Mouse (Mus musculus) heart, embryonic 14.5 days (tissue): ENCODE data around the gene Mycl. TPM values are rescaled to one million over a fixed set of nuclear protein-coding genes. Genes with fewer than 3 reads are reported as not detected.

Experiments used
- ATAC-seq: fragments of 200-750 bp; cut with Nextera tagmentation; 2 replicates; pipeline ENCODE4 v1.8.0; 2017; ENCODE audit warnings: low read depth, moderate TSS enrichment; ENCODE audit not compliant: insufficient number of reproducible peaks, insufficient read depth, low FRiP score
- H3K27ac ChIP-seq, 2 experiments: fragments of 200-500 bp in 1 of 2; fragments of 300-500 bp in 1 of 2; sonication (generic) in 1 of 2; replicated peaks in 1 of 2; 2 replicates each; pipeline ENCODE4 v1.5.1; 2012 to 2014; ENCODE audit warnings: low read depth in 2 of 2, low read length in 2 of 2, control low read depth in 1 of 2, mild to moderate bottlenecking in 1 of 2, mixed read lengths in 1 of 2; ENCODE audit not compliant: control insufficient read depth in 1 of 2, insufficient read depth in 1 of 2
- H3K27me3 ChIP-seq: fragments of 300-500 bp; sonication (generic); 2 replicates; pipeline ENCODE4 v1.6.1; 2014; ENCODE audit warnings: mild to moderate bottlenecking, low read length, control low read depth; ENCODE audit not compliant: control insufficient read depth, insufficient read depth
- H3K36me3 ChIP-seq: fragments of 300-500 bp; sonication (generic); 2 replicates; pipeline ENCODE4 v1.6.1; 2014; ENCODE audit warnings: mild to moderate bottlenecking, control low read depth, low read length, mixed read lengths; ENCODE audit not compliant: control insufficient read depth, insufficient read depth
- H3K4me1 ChIP-seq, 2 experiments: fragments of 200-500 bp in 1 of 2; fragments of 300-500 bp in 1 of 2; sonication (generic) in 1 of 2; 2 replicates each; pipeline ENCODE4 v1.6.1; 2012 to 2014; ENCODE audit warnings: low read length in 2 of 2, control low read depth in 1 of 2, mixed read lengths in 1 of 2; ENCODE audit not compliant: control insufficient read depth in 2 of 2, insufficient read depth in 2 of 2
- H3K4me2 ChIP-seq: fragments of 300-500 bp; sonication (generic); 2 replicates; pipeline ENCODE4 v1.6.1; 2014; ENCODE audit warnings: mild to moderate bottlenecking, low read length
- H3K4me3 ChIP-seq, 2 experiments: fragments of 200-500 bp in 1 of 2; fragments of 300-500 bp in 1 of 2; sonication (generic) in 1 of 2; 2 replicates each; pipeline ENCODE4 v1.5.1; 2012 to 2014; ENCODE audit warnings: low read length in 2 of 2, mild to moderate bottlenecking in 2 of 2, control low read depth in 1 of 2, low read depth in 1 of 2, moderate library complexity in 1 of 2; ENCODE audit not compliant: control insufficient read depth in 1 of 2, insufficient read depth in 1 of 2
- H3K9ac ChIP-seq: fragments of 300-500 bp; sonication (generic); 2 replicates; pipeline ENCODE4 v1.6.1; 2014; ENCODE audit warnings: mild to moderate bottlenecking, low read length
- H3K9me3 ChIP-seq: fragments of 300-500 bp; sonication (generic); 2 replicates; pipeline ENCODE4 v1.6.1; 2016; ENCODE audit warnings: low read length, control low read depth; ENCODE audit not compliant: control insufficient read depth
- whole genome bisulfite sequencing: fragments of 180-500 bp; shearing (Covaris S2); extraction: QIAGEN DNeasy Blood & Tissue Kit; methylation state at CpG from one replicate; pipeline ENCODE4 v1.1.7; 2014; 5-methylcytosine and 5-hydroxymethylcytosine counted together
- polyA plus RNA-seq: library from polyadenylated mRNA; unstranded; fragments of >200 nt; fragmentation: Nextera tagmentation; extraction: Ambion mirVana; gene quantifications from 2 replicates; pipeline ENCODE4 v1.2.1, GENCODE M21; 2014

Gene Mycl
- 0.35 and 0.63 TPM in 2 replicates for polyA plus RNA-seq

DNA sequence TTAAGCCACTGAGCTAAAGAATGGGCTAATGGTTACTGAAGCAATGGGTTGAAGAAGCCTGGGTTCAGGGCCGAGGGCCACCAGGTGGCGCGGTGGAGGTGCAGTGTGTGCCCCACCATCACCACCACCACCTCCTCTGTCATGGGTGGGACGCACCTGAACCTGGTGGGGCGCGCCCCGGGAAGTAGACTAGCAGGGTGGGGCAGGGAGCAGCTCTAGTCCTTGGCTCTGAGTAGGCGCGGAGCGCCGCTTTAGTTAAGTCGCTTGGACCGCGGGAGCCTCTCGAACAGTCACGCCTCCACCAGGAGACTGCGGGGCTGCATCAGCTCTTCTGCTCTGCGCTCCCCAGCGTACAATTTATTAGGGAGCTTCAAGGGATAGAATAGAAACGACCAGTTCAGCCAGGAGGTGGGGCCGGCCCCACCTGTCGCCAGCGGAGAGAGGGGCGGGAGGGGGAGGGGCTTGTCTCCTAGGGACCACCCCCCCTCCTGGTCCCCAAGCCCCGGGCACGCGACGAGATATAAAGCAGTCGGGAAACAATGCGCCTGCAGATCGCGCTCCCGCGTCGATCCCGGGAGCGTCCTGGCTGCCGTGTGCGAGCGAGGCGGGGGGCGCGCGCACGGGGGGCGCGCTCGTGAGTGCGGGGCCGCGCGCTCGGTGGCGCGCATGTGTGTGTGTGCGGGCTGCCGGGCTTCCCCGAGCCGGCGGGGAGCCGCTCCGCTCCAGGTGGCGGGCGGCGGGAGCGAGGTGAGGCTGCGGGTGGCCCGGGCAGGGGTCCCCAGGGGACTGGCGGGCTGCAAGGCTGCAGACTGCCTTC lies at the start of gene Mycl:
Mycl (plus strand) TSS at position 249 of the 817 bp plus-strand sequence.
- Histone ChIP-seq H3K9ac (peak within 1 kb of the TSS; percentile 56), H3K27me3 (peaks cover 49% of the 10 kb centered on the region), H3K9me3 (no peaks in the 10 kb centered on the region), H3K36me3 (no peaks in the 10 kb centered on the region), H3K4me1 (peaks cover 0 to 5% of the 10 kb centered on the region in 2 experiments; a peak in 1 of 4 replicates), H3K4me3 (peak within 1 kb of the TSS; percentile 59 to 62), H3K27ac (no peak within 1 kb of the TSS), H3K4me2 (peak within 1 kb of the TSS; percentile 96)
- WGBS, result under 1% methylated on average over 67 of the region's 69 CpGs
- ATAC-seq, result peak; percentile 51

DNA sequence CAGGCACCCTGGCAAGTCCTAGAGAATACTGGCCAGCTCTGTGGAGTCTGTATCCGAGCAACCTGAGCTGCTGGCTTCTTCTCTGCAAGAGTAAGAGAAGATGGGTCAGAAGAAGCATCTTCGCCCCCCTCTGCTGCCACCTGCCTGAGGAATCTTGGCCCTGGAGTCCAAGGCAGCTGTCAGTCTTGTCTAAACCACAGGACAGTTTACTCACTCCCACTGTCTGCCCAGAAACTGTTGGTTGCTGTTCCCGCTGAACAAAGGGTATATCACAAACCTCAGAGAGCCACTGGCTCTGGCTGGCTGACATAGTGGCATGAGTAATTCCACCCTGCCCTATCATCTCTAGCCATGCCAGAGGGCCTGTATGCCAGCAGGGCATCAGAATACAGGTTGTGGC lies 48.2 kb upstream of the Mycl start:
- no peak for ATAC-seq
- H3K36me3 ChIP-seq, result no peaks in the 10 kb centered on the region
- H3K4me2 ChIP-seq, result no peak overlapping the region
- no peak overlapping the region for H3K9ac ChIP-seq
- H3K9me3 ChIP-seq, result no peaks in the 10 kb centered on the region
- H3K4me3 ChIP-seq, result no peak overlapping the region
- 69% methylated on average over 3 of the region's 3 CpGs for WGBS
- H3K27me3 ChIP-seq, result 0 out of 2 replicates have a peak, but pooled peaks cover 1% of the 10 kb centered on the region
- H3K4me1 ChIP-seq, result no peaks in the 10 kb centered on the region
- H3K27ac ChIP-seq, result no peak overlapping the region

DNA sequence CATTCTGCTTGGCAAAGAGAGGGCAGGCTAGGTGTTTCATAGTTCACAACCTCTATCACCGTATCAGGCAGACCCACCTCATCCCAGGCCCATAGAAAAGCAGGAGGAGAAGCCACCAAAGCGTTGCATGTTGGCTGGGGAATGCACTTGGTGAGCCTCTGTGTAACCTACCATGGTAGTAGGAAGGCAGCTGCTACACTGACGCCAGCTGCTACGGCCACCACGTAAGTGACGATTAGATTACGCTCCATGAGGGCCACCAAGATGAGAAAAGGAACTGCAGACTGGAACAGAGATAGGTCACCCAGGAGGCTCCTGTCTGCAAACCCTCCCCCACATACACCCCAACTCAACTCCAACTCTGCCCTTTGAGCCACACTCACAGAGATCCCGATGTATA lies 46.4 kb upstream of the Mycl start:
- WGBS, result 77% methylated on average over 8 of the region's 8 CpGs
- no peak for ATAC-seq
- Histone ChIP-seq H3K9me3 (no peaks in the 10 kb centered on the region), H3K27me3 (no peaks in the 10 kb centered on the region), H3K4me3 (no peak overlapping the region), H3K27ac (no peak overlapping the region), H3K36me3 (no peaks in the 10 kb centered on the region), H3K4me1 (no peaks in the 10 kb centered on the region), H3K9ac (no peak overlapping the region), H3K4me2 (no peak overlapping the region)

DNA sequence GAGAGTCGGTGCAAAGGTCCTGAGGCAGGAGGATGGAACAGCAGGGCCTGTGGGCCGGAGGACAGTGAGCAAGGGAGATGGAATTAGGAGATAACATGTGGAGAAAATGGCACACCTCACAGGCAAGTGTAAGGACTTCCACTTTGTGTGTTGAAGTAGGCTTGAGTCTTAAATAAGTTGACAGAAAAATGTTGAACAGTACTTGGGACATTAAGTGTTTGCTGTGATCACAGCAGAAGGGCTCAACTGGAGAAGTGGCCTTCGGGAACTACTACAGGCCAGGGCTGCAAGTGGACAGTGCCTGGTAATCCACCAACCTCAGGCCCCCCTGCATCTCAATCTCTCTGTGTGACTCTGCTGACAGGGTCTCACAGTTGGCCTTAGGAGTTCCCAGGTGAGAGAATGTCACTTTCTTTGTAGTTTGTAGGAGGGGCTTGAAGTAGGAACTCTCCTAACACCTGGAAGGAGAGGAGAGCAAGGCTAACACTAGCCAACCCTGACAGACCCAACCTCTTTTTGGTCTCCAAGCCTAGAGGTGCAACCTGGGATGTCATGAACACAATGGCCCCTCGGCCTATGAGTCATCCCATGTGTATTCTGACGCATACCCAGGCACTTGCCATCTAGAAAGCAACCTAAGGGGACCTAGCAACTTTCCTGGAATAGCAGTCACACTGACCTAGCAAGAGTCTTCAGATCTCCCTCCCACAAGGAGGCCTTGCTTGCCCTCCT lies 40.6 kb upstream of the Mycl start:
- H3K27me3 ChIP-seq, result peaks cover 21% of the 10 kb centered on the region
- H3K9ac ChIP-seq, result no peak overlapping the region
- H3K9me3 ChIP-seq, result no peaks in the 10 kb centered on the region
- peak overlapping the region in 1 of 2 experiments; percentile 20; a peak in 1 of 4 replicates for H3K27ac ChIP-seq
- peaks cover 8 to 13% of the 10 kb centered on the region in 2 experiments for H3K4me1 ChIP-seq
- no peaks in the 10 kb centered on the region for H3K36me3 ChIP-seq
- peak; percentile 2; the same call in 1 of the 2 replicates for ATAC-seq
- H3K4me3 ChIP-seq, result peak overlapping the region; percentile 13 to 20; a peak in 2 of 4 replicates
- H3K4me2 ChIP-seq, result peak overlapping the region; percentile 59
- 52% methylated on average over 5 of the region's 5 CpGs for whole genome bisulfite sequencing

DNA sequence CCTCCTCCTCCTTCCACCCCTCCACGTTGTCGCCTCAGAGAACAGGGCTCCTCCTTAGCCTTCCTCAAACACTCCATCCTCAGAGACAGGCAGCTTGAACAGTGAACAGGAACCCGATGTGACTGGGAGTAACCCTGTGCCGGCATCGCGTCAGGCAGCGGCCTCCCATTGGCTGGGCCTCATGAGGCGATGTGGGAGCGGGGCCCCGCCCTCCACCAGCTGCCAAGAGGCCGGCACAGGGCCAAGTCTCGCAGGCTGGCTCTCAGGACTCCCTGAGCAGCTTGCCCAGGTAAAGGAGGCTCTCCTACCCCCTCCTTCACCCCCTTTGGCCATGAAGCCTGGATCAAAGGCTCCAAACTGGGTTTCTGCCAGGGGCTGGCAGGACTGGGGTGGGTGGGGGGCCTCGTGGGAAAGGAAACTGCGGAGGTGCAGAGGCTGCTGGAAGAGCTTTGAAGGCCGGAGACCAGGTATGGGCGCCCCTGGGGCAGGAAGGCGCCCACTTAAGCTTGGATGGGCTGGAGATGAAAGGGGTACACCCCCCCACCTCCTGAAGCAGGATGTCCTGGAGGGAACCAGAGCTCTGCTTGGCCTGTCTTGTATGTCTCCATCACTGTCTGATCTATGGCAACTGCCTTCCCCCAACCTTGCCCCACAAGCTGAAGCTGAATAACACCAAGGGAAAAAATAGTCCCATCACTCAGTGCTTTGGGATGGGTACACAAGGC lies 39.9 kb upstream of the Mycl start:
- H3K4me1 ChIP-seq, result peaks cover 10 to 18% of the 10 kb centered on the region in 2 experiments
- peak overlapping the region in 1 of 2 experiments; percentile 20; a peak in 1 of 4 replicates for H3K27ac ChIP-seq
- H3K36me3 ChIP-seq, result no peaks in the 10 kb centered on the region
- H3K4me3 ChIP-seq, result peak overlapping the region; percentile 13 to 20; a peak in 2 of 4 replicates
- H3K9me3 ChIP-seq, result no peaks in the 10 kb centered on the region
- peak overlapping the region; percentile 59 for H3K4me2 ChIP-seq
- H3K9ac ChIP-seq, result no peak overlapping the region
- 8% methylated on average over 17 of the region's 17 CpGs for WGBS
- H3K27me3 ChIP-seq, result peaks cover 26% of the 10 kb centered on the region
- peak; percentile 81 for ATAC-seq

DNA sequence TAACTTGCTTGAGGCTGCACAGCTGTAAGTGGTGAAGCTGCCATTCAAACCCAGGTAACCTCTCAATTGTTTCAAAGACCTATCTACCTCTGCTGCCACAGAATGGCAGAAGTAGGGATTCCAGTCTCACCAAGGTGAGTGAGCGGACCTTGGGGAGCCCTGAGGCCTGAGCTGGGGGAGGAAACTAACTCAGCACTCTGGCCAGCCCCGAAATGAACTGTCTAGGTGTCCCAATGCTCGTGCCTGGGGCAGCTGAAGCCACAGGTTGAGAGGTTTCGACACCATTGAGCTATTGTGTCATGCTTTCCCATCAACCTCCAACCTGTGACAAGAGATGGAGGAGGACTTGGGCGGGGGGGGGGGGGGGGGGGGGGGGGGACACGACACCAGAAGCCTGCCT lies 39.2 kb upstream of the Mycl start:
- H3K9ac ChIP-seq, result no peak overlapping the region
- no peak overlapping the region for H3K4me3 ChIP-seq
- H3K9me3 ChIP-seq, result no peaks in the 10 kb centered on the region
- no peaks in the 10 kb centered on the region for H3K36me3 ChIP-seq
- H3K27me3 ChIP-seq, result peaks cover 31% of the 10 kb centered on the region
- no peak overlapping the region for H3K4me2 ChIP-seq
- H3K27ac ChIP-seq, result no peak overlapping the region
- H3K4me1 ChIP-seq, result peaks cover 12 to 25% of the 10 kb centered on the region in 2 experiments
- no peak for ATAC-seq
- WGBS, result 86% methylated on average over 4 of the region's 6 CpGs

DNA sequence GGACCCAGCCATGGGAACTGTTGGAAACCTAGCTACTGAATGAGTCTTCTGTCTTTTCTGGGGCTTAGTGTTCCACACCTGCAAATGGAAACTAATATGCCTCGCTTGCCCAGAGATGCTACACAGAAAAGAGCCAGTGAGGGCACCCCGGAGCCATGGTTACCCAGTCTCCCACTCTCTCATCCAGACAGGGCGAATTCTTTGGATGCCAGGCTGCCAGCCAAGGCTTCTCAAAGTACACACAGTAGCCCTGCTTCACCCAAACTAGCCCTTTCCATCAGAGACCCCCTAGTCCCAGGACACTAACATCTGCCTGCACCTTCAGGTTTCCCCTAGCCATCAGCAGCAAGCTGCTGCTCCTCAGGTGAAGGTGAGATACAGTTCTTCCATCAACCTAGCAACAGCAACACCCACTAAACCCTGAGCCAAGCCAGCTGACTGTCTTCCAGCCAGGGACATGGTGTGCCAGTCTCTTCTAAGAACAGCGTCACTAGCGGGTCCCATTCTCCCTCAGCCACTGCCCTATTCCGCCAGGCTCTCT lies 36.9 kb upstream of the Mycl start:
- Histone ChIP-seq H3K27me3 (peaks cover 33% of the 10 kb centered on the region), H3K27ac (no peak overlapping the region), H3K4me2 (no peak overlapping the region), H3K4me3 (no peak overlapping the region), H3K9ac (no peak overlapping the region), H3K4me1 (peaks cover 22 to 38% of the 10 kb centered on the region in 2 experiments), H3K9me3 (no peaks in the 10 kb centered on the region), H3K36me3 (no peaks in the 10 kb centered on the region)
- no peak for ATAC-seq
- WGBS, result 82% methylated on average over 6 of the region's 6 CpGs
